Mouse (Mus musculus): ENCODE data around the gene Gps2. TPM values are rescaled to one million over a fixed set of nuclear protein-coding genes. Genes with fewer than 3 reads are reported as not detected.

The Gps2 gene
- polyA plus RNA-seq, 1 experiment from 2014 or later: 90.1 TPM

GRCm38 (mm10) chr11:69894671-69895070, 19.0 kb upstream of the Gps2 start:
- H3K4me1 ChIP-seq: peaks cover 10% of the 10 kb centered on the region
- H3K4me2 ChIP-seq (replicated peaks): no peak overlapping the region
- no peak overlapping the region for H3K9ac ChIP-seq
- H3K4me3 ChIP-seq: no peak overlapping the region
- no peak for ATAC-seq (ENCODE audit: low FRiP score, low read depth)
- H3K27me3 ChIP-seq: no peaks in the 10 kb centered on the region
- no peaks in the 10 kb centered on the region for H3K9me3 ChIP-seq
- H3K27ac ChIP-seq: no peak overlapping the region
- no peaks in the 10 kb centered on the region for H3K36me3 ChIP-seq
- 66% methylated on average over 5 of the region's 5 CpGs for WGBS

DNA sequence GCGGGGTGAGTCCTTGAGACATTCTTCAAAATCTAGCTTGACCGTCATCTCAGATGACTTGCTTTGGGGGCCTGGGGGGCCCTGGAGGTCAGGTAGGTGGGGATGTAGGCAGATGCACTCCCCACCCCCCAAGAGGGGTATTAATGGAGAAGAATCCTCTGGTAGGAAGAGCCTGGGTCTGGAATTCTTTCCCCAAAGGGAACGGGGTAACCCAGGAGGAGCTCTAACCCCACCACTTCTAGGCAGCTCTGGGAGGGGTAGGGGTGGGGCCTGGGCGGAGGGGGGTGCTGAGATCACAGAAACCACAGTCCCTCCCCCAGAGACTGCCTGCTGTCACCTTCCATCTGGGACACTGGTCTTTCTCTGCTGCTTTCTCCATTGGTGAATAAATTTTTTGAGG, 18.4 kb upstream of the Gps2 start, which contains the start of gene Acap1:
Acap1 (minus strand) TSS at position 249 of the 400 bp plus-strand sequence.
- peaks cover 13% of the 10 kb centered on the region for H3K4me1 ChIP-seq
- no peak within 1 kb of the TSS for H3K4me2 ChIP-seq (replicated peaks)
- no peak within 1 kb of the TSS for H3K27ac ChIP-seq
- H3K9me3 ChIP-seq: no peaks in the 10 kb centered on the region
- H3K9ac ChIP-seq: no peak within 1 kb of the TSS
- 68% methylated on average over 4 of the region's 4 CpGs for WGBS
- ATAC-seq (ENCODE audit: low FRiP score, low read depth): no peak
- no peaks in the 10 kb centered on the region for H3K36me3 ChIP-seq
- no peak within 1 kb of the TSS for H3K4me3 ChIP-seq
- no peaks in the 10 kb centered on the region for H3K27me3 ChIP-seq

- Histone ChIP-seq H3K9ac (peak overlapping the region; percentile 94), H3K4me2 (replicated peaks) (peak overlapping the region; percentile 91), H3K4me1 (peaks cover 25% of the 10 kb centered on the region), H3K27me3 (no peaks in the 10 kb centered on the region), H3K9me3 (no peaks in the 10 kb centered on the region), H3K27ac (peak overlapping the region; percentile 63), H3K4me3 (peak overlapping the region; percentile 87), H3K36me3 (peaks cover 20% of the 10 kb centered on the region)
- WGBS: 16% methylated on average over 4 of the region's 4 CpGs
- ATAC-seq (ENCODE audit: low FRiP score, low read depth): no peak
Observed at GRCm38 (mm10) chr11:69899870-69900269, 13.8 kb upstream of the Gps2 start.

- WGBS: under 1% methylated on average over 38 of the region's 38 CpGs
Observed at GRCm38 (mm10) chr11:69900471-69901405, 12.9 kb upstream of the Gps2 start, which contains the start of the genes 2810408A11Rik and Neurl4. Gene 2810408A11Rik (minus strand): TSS chr11:69900987. Gene Neurl4 (plus strand): TSS chr11:69901072.

DNA sequence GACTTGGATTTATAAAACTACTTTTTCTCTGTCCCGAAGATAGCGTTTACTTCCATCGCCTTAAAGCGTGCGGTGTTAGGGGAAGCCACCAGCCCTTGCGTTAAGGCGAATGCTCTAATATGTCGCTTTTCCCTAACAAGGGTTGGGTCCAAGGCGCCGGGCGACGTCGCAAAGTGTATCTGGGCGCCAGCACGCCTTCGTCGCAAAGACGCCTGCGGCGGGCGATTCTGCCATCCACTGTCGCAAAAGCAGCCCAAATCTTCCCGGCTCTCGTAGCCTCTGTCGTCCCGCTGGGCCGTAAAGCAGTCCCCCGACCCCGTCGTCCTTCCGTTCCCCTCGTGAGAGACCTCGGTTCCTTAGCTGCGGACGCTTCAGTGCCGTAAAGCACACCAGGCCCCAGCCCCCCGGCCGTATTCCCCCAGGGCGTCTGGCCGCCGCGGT, 12.3 kb upstream of the Gps2 start:
- Histone ChIP-seq H3K4me2 (replicated peaks) (peak overlapping the region; percentile 91), H3K4me3 (peak overlapping the region; percentile 87), H3K4me1 (peaks cover 25% of the 10 kb centered on the region), H3K9me3 (no peaks in the 10 kb centered on the region), H3K27me3 (no peaks in the 10 kb centered on the region), H3K27ac (peak overlapping the region; percentile 99), H3K36me3 (peaks cover 36% of the 10 kb centered on the region), H3K9ac (peak overlapping the region; percentile 94)
- ATAC-seq (ENCODE audit: low FRiP score, low read depth): peak; percentile 74
- under 1% methylated on average over 42 of the region's 42 CpGs for WGBS

More at GRCm38 (mm10) chr11:69900471-69901405, 12.9 kb upstream of the Gps2 start, which contains the start of the genes 2810408A11Rik and Neurl4:
- Histone ChIP-seq H3K4me1 (peaks cover 25% of the 10 kb centered on the region), H3K36me3 (peaks cover 29% of the 10 kb centered on the region), H3K27ac (peak within 1 kb of the TSS; percentile 99), H3K9me3 (no peaks in the 10 kb centered on the region), H3K27me3 (no peaks in the 10 kb centered on the region), H3K9ac (peak within 1 kb of the TSS; percentile 94), H3K4me3 (peak within 1 kb of the TSS; percentile 87), H3K4me2 (replicated peaks) (peak within 1 kb of the TSS; percentile 91)
- ATAC-seq (ENCODE audit: low FRiP score, low read depth): peak; percentile 94

- Histone ChIP-seq H3K4me3 (peak overlapping the region; percentile 87), H3K4me2 (replicated peaks) (peak overlapping the region; percentile 91), H3K9ac (peak overlapping the region; percentile 94), H3K36me3 (peaks cover 41% of the 10 kb centered on the region), H3K4me1 (peaks cover 25% of the 10 kb centered on the region), H3K9me3 (no peaks in the 10 kb centered on the region), H3K27me3 (no peaks in the 10 kb centered on the region), H3K27ac (peak overlapping the region; percentile 99)
- ATAC-seq (ENCODE audit: low FRiP score, low read depth): 0 out of 2 replicates have a peak, but pooled peaks have one; percentile 12
- WGBS: under 1% methylated on average over 35 of the region's 39 CpGs
Observed at GRCm38 (mm10) chr11:69901993-69902392, 11.7 kb upstream of the Gps2 start.

GRCm38 (mm10) chr11:69902972-69903371, 10.7 kb upstream of the Gps2 start:
- H3K9ac ChIP-seq: peak overlapping the region; percentile 94
- no peak for ATAC-seq (ENCODE audit: low FRiP score, low read depth)
- 87% methylated on average over 13 of the region's 13 CpGs for WGBS
- H3K4me3 ChIP-seq: peak overlapping the region; percentile 87
- no peak overlapping the region for H3K27ac ChIP-seq
- no peaks in the 10 kb centered on the region for H3K27me3 ChIP-seq
- no peaks in the 10 kb centered on the region for H3K9me3 ChIP-seq
- H3K4me1 ChIP-seq: peaks cover 25% of the 10 kb centered on the region
- peaks cover 51% of the 10 kb centered on the region for H3K36me3 ChIP-seq
- peak overlapping the region; percentile 91 for H3K4me2 ChIP-seq (replicated peaks)

DNA sequence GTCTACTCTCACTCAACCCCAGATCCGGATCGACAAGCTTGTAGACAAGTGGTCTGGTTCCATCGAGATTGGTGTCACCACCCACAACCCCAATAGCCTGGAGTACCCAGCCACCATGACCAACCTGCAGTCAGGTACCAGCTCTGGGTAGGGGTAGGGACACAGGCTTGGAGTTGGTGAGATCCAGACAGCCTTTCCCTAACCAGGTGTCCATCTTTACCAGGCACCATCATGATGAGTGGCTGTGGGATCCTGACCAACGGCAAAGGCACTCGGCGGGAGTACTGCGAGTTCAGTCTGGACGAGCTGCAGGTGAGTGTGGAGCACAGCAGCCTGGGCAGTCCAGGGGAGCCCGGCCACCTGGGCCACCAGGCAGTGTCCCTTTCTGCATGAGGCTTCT, 9.4 kb upstream of the Gps2 start:
- Histone ChIP-seq H3K27ac (no peak overlapping the region), H3K9ac (no peak overlapping the region), H3K4me1 (peaks cover 18% of the 10 kb centered on the region), H3K9me3 (no peaks in the 10 kb centered on the region), H3K4me2 (replicated peaks) (no peak overlapping the region), H3K4me3 (peak overlapping the region; percentile 7; the same call in 1 of the 2 replicates), H3K36me3 (peaks cover 64% of the 10 kb centered on the region), H3K27me3 (no peaks in the 10 kb centered on the region)
- WGBS: 94% methylated on average over 9 of the region's 9 CpGs
- ATAC-seq (ENCODE audit: low FRiP score, low read depth): no peak

DNA sequence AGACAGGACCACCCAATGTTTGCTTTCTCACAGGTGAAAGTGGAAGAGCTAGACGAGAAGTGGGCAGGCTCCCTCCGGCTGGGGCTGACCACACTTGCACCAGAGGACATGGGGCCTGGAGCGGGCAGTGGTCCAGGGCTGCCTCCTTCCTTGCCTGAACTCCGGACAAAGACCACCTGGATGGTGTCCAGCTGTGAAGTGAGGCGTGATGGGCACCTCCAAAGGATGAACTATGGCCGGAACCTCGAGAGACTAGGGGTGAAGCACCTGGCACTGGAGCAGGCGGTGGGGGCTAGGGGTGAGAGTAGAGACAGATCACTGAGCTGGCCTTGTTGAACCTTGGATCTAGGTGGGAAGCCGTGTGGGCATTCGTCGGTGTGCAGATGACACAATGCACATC, 5.0 kb upstream of the Gps2 start:
- 90% methylated on average over 11 of the region's 11 CpGs for WGBS
- Histone ChIP-seq H3K4me3 (no peak overlapping the region), H3K27ac (no peak overlapping the region), H3K27me3 (no peaks in the 10 kb centered on the region), H3K4me1 (peaks cover 7% of the 10 kb centered on the region), H3K9me3 (no peaks in the 10 kb centered on the region), H3K4me2 (replicated peaks) (no peak overlapping the region), H3K9ac (no peak overlapping the region), H3K36me3 (peaks cover 98% of the 10 kb centered on the region)
- no peak for ATAC-seq (ENCODE audit: low FRiP score, low read depth)

GRCm38 (mm10) chr11:69909174-69909573, 4.5 kb upstream of the Gps2 start:
- peaks cover 93% of the 10 kb centered on the region for H3K36me3 ChIP-seq
- no peaks in the 10 kb centered on the region for H3K9me3 ChIP-seq
- no peak overlapping the region for H3K4me3 ChIP-seq

GRCm38 (mm10) chr11:69910177-69910576, 3.5 kb upstream of the Gps2 start:
- Histone ChIP-seq H3K27me3 (no peaks in the 10 kb centered on the region), H3K27ac (no peak overlapping the region), H3K4me1 (peaks cover 14% of the 10 kb centered on the region), H3K4me3 (no peak overlapping the region), H3K36me3 (peaks cover 88% of the 10 kb centered on the region), H3K9ac (no peak overlapping the region), H3K9me3 (no peaks in the 10 kb centered on the region), H3K4me2 (replicated peaks) (no peak overlapping the region)
- WGBS: 94% methylated on average over 8 of the region's 8 CpGs
- no peak for ATAC-seq (ENCODE audit: low FRiP score, low read depth)

More at GRCm38 (mm10) chr11:69909174-69909573, 4.5 kb upstream of the Gps2 start:
- WGBS: 94% methylated on average over 5 of the region's 5 CpGs
- H3K4me1 ChIP-seq: peaks cover 7% of the 10 kb centered on the region
- no peak overlapping the region for H3K9ac ChIP-seq
- no peak overlapping the region for H3K4me2 ChIP-seq (replicated peaks)
- no peak overlapping the region for H3K27ac ChIP-seq
- no peaks in the 10 kb centered on the region for H3K27me3 ChIP-seq
- ATAC-seq (ENCODE audit: low FRiP score, low read depth): no peak

Data from limb, embryonic 13.5 days (tissue).